Mouse (Mus musculus): ENCODE results near the gene Dysf.

GRCm38 (mm10) chr6:84009172-84009872 is 932 bp downstream of the Dysf start:
- TF ChIP-seq CTCF (IDR thresholded peaks at IDR 0.05; ENCODE audit: control insufficient read depth, insufficient read depth, insufficient replicate concordance, low read depth, low read length) (no peak), POLR2A (IDR thresholded peaks at IDR 0.05; ENCODE audit: control insufficient read depth, low read depth, low read length) (no peak)
